Mouse (Mus musculus): ENCODE measurements around the gene Adcy6. TPM values are rescaled to one million over a fixed set of nuclear protein-coding genes. Genes with fewer than 3 reads are reported as not detected.

The Adcy6 gene
- total RNA-seq, 2 experiments from 2014 or later: 41.4 to 44.6 TPM

GRCm38 (mm10) chr15:98628589-98629254 is 18.8 kb upstream of the Adcy6 start:
- peak in 1 of 2 experiments; percentile 35 for DNase-seq (ENCODE audit: low spot score in 2 of 2)

DNA sequence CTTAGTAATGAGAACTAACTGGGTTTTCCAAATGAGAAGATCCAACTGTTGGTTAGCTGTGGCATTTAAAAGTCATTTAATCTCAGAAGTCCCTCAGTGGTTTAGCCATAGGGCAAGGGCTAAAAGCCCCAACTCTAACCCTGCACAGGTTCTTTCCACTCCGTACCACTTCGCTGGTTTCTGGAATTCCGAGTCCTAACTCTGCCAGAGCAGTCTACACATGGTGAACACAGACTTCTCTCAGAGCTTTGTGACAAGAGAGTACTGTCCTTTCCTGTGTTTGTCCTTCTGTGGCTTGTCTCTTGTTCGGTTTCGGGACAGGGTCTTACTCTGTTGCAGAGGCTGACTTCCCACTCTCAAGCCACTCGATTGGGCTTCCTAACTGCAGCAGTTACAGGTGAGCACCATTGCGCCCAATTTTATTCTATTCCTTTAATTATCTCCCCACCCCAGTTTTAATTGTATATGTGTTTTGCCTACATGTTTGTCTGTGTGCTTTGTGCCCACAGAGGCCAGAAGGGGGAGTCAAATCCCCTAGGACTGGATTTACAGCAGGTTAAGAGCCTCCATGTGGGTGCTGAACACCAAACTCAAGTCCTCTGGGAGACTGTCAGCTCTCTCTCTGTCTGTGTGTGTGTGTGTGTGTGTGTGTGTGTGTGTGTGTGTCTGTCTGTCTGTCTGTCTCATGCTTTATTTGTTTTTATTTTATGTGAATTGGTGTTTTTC is 16.8 kb upstream of the Adcy6 start:
- no peak for DNase-seq (ENCODE audit: low spot score in 2 of 2)

- DNase-seq (ENCODE audit: low spot score in 2 of 2): no peak
Measured at GRCm38 (mm10) chr15:98626078-98626477, 16.2 kb upstream of the Adcy6 start.

DNA sequence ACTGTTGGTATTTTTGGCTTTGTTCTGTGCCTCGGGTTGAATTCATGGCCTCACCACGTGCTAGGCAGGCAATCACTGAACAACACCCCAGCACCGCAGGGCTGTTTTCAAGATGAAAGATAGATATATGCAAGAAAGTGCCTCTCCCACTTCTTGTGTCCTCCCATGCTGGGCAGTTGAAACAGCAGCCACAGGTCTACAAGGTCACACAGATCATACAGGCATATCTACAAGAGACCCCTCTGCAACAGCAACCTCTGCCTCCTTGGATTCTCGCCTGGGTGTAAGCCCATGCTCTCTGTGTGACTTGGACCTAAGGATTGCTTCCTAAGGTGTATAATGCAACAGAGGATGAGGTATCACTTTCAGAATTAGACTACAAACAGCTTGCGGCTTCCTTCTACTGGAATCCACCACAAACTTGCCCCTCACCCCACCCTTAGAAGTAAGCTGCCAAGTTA is 13.5 kb upstream of the Adcy6 start:
- no peak for DNase-seq (ENCODE audit: low spot score in 2 of 2)

DNA sequence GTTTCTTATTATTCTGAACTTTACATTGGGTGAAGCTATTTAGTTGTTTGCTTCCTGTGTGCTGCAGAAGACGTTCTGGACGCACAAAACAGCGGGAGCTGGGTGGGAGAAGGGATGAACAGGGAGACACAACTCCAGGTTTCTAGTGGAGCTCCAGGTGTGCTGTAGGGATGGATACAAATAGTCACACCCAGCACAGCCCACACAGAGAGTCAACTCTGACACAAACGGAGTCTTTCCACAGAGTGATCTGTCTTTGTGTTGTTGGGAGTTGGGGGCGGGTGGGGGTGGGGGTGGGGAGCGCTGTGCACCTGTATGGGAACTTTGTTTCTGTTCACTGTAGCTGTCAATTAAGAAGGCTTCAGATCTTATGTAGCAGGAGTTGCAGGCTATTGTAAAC is 12.8 kb upstream of the Adcy6 start:
- DNase-seq (ENCODE audit: low spot score in 2 of 2): no peak

- no peak for DNase-seq (ENCODE audit: low spot score in 2 of 2)
Measured at GRCm38 (mm10) chr15:98622199-98622598, 12.3 kb upstream of the Adcy6 start.

GRCm38 (mm10) chr15:98617176-98617537 is 7.3 kb upstream of the Adcy6 start:
- DNase-seq (ENCODE audit: low spot score in 2 of 2): peak; percentile 90 to 91

DNA sequence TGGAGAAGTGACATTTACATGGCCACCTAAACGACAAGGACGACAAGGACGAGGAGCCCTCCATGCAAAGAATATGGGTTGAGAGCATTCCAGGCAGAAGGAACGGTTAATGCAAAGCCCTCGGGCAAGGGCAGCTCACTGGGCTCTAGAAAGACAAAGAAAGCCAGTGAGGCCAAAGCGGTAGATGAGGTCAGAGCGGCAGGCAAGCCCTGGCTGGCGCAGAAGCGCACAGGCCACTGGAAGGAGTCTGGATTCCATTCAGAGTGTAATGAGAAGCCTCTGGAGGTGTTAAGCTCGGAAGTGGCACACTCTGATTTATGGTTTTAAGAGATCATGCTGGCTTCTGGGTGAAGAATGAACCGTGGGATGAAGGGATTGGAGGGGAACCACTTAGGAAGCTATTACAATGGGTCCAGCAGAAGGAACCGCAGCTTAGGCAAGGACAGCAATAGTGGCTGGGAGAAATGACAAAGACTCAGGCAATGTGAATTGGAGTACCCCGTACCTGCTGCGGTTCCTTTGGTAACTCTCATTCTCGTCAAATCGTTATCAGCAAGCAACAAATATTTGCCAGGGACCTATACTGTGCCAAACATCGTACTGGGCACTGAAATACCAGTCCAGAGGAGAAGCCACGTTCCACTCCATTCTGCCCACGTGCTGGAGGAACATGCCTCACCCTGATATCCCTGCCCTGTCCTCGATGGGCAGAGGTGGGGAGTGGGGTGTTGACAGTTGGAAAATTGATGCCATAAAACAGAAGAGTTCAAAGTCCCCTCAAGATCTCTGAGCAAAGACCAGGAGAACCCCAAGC is 6.7 kb upstream of the Adcy6 start:
- no peak for DNase-seq (ENCODE audit: low spot score in 2 of 2)

DNA sequence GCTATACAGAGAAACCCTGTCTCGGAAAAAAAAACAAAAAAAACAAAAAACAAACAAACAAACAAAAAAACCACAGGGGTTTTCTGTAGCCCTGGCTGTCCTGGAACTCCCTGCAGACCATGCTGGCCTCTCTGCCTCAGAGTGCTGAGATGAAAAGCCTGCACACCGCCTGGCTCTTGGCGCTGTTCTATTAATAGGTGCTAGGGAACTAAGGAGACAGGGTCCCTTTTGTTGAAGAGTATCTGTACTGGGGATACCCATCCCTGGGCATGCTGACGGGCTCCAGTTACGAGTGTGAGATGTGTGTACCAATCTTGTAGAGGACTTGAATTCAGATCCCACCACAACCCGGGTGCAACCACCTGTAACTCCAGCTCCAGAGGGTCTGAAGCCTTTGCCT is 5.9 kb upstream of the Adcy6 start:
- DNase-seq (ENCODE audit: low spot score in 2 of 2): no peak

GRCm38 (mm10) chr15:98614971-98615370 is 5.1 kb upstream of the Adcy6 start:
- DNase-seq (ENCODE audit: low spot score in 2 of 2): no peak

DNA sequence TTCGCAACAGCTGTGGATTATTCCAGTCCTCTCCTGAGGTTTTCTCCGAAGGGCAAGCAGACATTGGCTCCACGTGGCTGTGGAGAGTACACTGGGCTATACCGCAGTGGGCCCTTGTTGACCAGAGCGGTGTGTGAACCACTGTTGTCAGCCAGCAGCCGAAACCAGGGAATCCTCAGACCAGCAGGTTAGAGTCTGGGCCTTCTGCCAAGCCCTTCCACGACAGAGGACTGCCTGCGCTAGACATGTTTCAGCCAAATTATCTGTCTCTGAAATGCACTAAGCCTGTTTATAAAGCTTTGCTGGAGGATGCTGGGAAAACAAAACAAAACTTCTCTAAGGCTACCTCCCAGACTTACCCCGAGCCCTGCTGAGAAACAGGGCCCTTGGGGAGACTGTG is 4.7 kb upstream of the Adcy6 start:
- no peak for DNase-seq (ENCODE audit: low spot score in 2 of 2)

DNA sequence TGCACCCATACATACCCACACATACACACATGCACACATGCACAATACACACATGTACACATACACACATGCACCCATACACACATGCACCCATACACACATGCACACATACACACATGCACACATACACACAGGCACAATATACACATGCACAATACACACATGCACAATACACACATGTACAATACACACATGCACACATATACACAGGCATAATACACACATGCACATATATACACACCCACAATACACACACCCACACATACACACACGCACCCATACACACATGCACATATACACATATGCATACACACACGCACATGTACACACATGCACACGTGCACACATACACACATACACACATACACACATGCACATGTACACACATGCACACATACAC is 2.4 kb upstream of the Adcy6 start:
- DNase-seq (ENCODE audit: low spot score in 2 of 2): no peak

- no peak for DNase-seq (ENCODE audit: low spot score in 2 of 2)
Measured at GRCm38 (mm10) chr15:98610131-98610633, 306 bp upstream of the Adcy6 start.

GRCm38 (mm10) chr15:98608784-98609250 is 1.1 kb downstream of the Adcy6 start:
- peak; percentile 33 to 37 for DNase-seq (ENCODE audit: low spot score in 2 of 2)

GRCm38 (mm10) chr15:98608058-98608783 is 1.7 kb downstream of the Adcy6 start:
- DNase-seq (ENCODE audit: low spot score in 2 of 2): no peak

GRCm38 (mm10) chr15:98607557-98607956 is 2.3 kb downstream of the Adcy6 start:
- no peak for DNase-seq (ENCODE audit: low spot score in 2 of 2)

DNA sequence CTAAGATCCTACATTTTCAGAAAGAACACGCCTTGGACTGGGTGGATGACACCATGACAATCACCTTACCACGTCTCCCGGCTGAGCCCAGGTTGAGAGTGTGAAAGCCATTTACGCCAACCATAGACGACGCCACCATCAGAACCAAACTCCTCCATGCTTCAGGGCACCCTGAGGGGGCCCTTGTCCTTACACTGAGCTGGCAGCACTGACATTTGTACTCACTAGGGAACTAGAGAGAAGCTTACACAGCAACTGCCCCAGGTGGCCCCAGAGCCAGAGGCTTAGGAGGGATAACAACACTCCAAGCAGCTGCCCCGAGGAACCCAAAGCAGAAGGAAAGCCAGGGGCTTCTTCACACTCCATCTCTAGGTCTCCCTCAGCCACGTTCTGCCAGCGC is 3.1 kb downstream of the Adcy6 start:
- DNase-seq (ENCODE audit: low spot score in 2 of 2): no peak

DNA sequence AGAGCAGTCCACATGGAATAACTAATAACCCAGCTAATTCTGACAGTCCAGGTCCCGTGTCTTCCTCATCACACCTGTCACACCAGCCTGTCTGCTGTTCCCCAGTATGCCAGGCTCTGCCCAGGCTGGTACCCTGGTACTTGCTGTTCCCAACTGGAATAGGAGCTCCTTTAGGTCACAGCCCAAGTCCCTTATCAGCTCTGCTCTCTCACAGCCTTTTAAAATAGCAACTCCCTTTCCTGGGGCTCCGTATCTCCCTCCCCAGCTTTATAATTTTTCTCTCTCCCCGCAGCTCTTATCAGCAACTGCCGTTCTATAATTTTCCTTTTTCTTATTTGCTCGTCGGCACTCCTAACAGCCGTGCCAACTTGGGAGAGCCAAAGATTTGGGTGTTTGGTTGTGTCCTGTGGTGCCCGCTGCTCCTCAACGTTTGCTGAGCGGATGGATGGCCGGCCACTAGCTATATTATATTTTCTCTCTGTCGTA is 3.8 kb downstream of the Adcy6 start:
- DNase-seq (ENCODE audit: low spot score in 2 of 2): no peak

DNA sequence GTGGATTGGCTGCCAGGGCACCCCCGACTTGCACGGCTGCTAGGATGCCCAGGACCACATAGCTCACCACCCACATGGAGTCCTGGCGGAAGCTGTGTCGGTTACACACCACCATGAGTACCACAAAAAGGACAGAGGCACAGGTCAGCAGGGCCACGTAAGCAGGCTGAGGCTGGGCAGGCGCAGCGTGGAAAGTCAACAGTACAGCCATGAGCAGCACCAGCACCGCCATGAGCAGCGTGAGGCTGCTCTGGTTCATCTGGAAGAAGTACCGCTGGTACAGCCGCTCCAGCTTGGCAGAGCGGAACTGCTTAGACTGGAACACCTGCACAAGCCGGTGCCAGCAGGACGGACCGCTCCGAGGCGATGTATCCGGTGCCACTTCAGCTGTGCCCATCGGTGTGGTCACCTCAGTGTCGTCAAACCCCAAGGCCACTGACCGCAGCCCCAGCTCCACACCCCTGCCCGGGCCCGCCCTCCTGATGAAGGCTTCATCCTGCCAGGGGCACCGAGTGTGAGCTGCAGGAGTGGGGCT is 5.8 kb downstream of the Adcy6 start:
- no peak for DNase-seq (ENCODE audit: low spot score in 2 of 2)

DNA sequence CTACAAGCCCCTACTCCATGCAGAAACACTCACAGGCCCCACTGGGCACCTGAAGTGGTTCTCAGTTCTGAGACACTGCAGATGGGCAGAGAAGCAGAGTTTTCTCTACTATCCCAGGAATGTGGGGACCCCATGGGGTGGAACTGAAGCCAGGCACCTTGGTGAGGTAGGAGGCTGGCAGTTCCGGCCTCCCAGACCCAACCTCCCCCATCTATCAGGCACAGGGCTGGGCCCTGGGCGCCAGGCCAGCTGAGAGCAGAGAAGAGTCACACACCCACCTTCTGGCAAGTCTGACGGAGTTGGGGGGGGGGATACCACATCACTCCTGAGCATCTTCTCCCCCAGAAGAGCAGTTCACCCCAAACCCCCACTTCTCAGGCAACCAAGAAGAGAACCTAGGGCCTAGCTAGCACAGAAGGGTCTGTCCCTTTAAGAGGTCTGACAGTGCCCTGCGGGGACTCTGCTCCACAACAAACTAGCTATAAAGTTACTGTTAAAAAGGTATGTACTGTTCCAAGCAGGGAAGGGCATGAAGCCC is 6.9 kb downstream of the Adcy6 start:
- DNase-seq (ENCODE audit: low spot score in 2 of 2): no peak

Measured in layer of hippocampus, postnatal 10 days (tissue).